Mouse (Mus musculus): Measurements from ENCODE around the gene Cox19. TPM values are rescaled to one million over a fixed set of nuclear protein-coding genes. Genes with fewer than 3 reads are reported as not detected.

The Cox19 gene
- polyA plus RNA-seq, 1 experiment from 2014 or later, result 61.6 TPM

DNA sequence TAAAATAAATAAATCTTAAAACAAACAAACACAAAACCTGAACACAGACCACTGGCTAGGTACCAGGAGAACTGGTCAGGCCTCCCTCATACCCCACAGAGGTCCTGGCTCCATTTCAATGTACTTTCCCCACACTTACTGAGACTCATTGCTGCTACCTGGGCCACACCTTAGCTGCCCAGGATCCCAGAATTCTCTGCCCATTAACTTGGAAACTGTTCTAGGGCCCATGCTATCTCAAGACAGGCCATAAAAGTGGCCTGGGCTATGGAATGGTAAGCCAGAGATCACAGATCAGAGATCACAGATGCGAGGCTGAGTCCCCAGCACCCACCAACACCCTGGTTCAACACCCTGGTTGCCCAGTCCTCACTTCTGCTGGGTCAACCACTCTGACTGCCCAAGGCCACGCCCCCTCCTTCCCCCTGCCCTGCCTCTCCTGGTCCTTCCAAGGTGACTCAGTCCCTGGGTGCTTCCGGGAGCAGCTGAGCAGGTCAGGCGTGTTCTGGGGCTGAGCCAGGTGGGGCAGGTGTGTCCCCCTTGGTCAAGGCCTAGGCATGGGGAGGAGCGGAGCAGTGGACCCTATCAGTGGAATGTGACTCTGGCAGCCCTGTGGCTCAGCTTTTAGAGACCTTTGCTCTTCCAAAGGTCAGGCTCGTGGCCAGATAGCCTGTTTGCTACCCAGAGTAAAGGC is 34.1 kb downstream of the Cox19 start:
- ATAC-seq (peak; percentile 87), DNase-seq (ENCODE audit: low spot score) (peak; percentile 72)
- no peaks in the 10 kb centered on the region for H3K27me3 ChIP-seq (replicated peaks; ENCODE audit: insufficient read depth, low read length)
- H3K9me3 ChIP-seq (ENCODE audit: low read length), result no peaks in the 10 kb centered on the region
- no peak for TF ChIP-seq EP300 (IDR thresholded peaks at IDR 0.05)
- no peak for TF ChIP-seq CTCF (IDR thresholded peaks at IDR 0.05)
- H3K4me1 ChIP-seq (ENCODE audit: insufficient read depth, low read depth, low read length), result no peaks in the 10 kb centered on the region
- H3K36me3 ChIP-seq (ENCODE audit: insufficient read depth, low read length), result no peaks in the 10 kb centered on the region
- no peak overlapping the region for H3K9ac ChIP-seq (replicated peaks; ENCODE audit: low read depth)
- 53% methylated on average over 6 of the region's 6 CpGs for WGBS
- H3K27ac ChIP-seq (ENCODE audit: low read length), result no peak overlapping the region
- H3K4me2 ChIP-seq (replicated peaks; ENCODE audit: low read depth, low read length), result no peak overlapping the region
- H3K4me3 ChIP-seq (ENCODE audit: low read depth, low read length), result no peak overlapping the region

DNA sequence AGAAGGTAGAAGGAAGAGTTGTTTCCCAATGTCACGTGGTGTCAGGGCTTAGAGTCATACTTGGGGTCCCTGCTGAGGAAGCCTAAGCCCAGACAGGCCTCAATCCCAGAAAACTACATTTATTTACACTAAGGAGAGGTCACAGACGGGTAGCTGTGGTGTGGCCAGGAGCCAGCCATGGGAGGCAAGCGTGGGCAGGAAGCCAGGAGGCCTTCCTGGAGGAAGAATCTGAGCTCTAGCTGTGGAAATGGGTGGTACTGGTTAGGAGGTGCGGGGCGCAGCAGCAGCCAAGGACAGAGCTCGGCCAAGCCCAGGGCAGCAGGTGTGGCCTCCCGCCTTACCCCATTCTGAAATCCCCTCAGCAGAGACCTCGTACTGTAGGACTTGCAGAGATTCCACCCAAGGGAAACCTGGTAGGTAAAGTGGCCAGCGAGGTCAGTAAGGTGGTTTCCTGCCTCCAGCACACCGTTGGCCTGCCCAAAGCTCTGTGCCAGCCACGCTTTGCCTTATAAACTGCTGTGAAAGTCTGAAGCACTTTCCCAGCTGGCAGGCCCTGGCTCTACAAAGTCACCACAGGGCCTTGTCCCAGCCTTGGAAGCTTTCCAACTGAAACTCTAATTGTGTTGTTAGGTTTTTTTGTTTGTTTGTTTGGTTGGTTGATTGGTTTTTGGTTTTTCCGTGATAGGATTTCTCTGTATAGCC is 36.1 kb downstream of the Cox19 start:
- H3K27me3 ChIP-seq (replicated peaks; ENCODE audit: insufficient read depth, low read length), result no peaks in the 10 kb centered on the region
- no peak overlapping the region for H3K4me2 ChIP-seq (replicated peaks; ENCODE audit: low read depth, low read length)
- H3K4me3 ChIP-seq (ENCODE audit: low read depth, low read length), result no peak overlapping the region
- no peak overlapping the region for H3K27ac ChIP-seq (ENCODE audit: low read length)
- no peaks in the 10 kb centered on the region for H3K4me1 ChIP-seq (ENCODE audit: insufficient read depth, low read depth, low read length)
- H3K9ac ChIP-seq (replicated peaks; ENCODE audit: low read depth), result no peak overlapping the region
- 72% methylated on average over 12 of the region's 12 CpGs for WGBS
- DNase-seq (ENCODE audit: low spot score), result no peak
- H3K9me3 ChIP-seq (ENCODE audit: low read length), result no peaks in the 10 kb centered on the region
- H3K36me3 ChIP-seq (ENCODE audit: insufficient read depth, low read length), result no peaks in the 10 kb centered on the region
- TF ChIP-seq EP300 (IDR thresholded peaks at IDR 0.05), result no peak
- no peak for TF ChIP-seq CTCF (IDR thresholded peaks at IDR 0.05)
- ATAC-seq, result no peak

DNA sequence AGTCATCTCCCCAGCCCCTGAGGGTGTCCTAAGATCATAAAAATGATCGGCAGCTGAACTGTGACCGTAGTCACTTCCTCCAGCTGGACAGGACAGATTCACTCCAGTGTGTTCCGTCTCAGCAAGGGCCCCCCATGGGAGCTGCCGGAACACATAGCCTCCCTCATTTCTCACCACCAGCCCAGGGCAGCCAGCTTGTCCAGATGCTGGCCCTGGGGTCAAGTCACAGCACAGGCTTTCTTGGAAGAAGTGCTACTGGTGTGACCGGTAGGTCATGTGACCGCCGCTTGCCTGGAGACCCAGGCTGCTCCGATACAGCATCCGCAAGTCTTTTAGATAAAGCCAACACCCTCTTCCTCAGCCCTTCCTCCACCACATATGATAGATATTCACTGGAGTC is 37.7 kb downstream of the Cox19 start:
- 78% methylated on average over 9 of the region's 9 CpGs for WGBS
- H3K27me3 ChIP-seq (replicated peaks; ENCODE audit: insufficient read depth, low read length), result no peaks in the 10 kb centered on the region
- no peak overlapping the region for H3K27ac ChIP-seq (ENCODE audit: low read length)
- TF ChIP-seq CTCF (IDR thresholded peaks at IDR 0.05) (no peak), EP300 (IDR thresholded peaks at IDR 0.05) (no peak)
- H3K9ac ChIP-seq (replicated peaks; ENCODE audit: low read depth), result no peak overlapping the region
- ATAC-seq, result no peak
- no peaks in the 10 kb centered on the region for H3K4me1 ChIP-seq (ENCODE audit: insufficient read depth, low read depth, low read length)
- no peak for DNase-seq (ENCODE audit: low spot score)
- H3K36me3 ChIP-seq (ENCODE audit: insufficient read depth, low read length), result no peaks in the 10 kb centered on the region
- H3K4me2 ChIP-seq (replicated peaks; ENCODE audit: low read depth, low read length), result no peak overlapping the region
- H3K4me3 ChIP-seq (ENCODE audit: low read depth, low read length), result no peak overlapping the region
- no peaks in the 10 kb centered on the region for H3K9me3 ChIP-seq (ENCODE audit: low read length)

DNA sequence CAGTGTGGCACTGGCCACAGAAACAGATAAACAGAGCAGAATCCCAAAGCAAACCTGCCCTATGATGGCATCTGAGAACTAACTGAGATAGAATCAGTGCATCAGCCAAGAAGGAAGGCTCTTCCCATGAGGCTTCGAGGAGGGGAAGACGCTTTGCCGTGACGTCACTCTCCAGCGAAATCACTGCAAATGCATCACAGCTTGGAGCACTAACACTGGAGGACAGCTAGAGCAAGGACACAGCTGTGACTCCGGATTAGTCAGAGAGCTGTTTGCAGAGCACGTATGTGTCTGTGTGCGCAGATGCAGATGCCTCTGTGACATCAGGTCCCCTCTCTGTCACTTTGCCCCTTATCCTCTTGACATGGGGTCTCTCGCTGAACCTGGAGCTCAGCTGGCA is 39.4 kb downstream of the Cox19 start:
- 82% methylated on average over 9 of the region's 9 CpGs for WGBS
- ATAC-seq, result no peak

DNA sequence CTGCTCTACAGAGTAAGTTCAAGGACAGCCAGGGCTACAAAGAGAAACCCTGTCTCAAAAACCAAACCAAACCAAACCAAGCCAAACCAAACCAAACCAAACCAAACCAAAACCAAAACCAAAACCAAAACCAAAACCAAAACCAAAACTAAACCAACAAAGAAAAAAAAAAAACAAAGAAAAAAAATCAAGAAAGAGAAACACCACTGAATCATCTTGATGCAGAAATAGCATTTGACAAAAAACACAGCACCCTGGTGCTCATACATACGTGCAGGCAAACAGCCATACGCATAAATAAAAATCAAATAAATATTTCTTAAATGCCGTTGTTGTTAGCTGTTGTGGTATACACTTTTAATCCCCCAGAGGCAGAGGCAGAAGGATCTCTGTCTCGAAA is 40.7 kb downstream of the Cox19 start:
- no peak for DNase-seq (ENCODE audit: low spot score)
- H3K4me1 ChIP-seq (ENCODE audit: insufficient read depth, low read depth, low read length), result no peaks in the 10 kb centered on the region
- no peaks in the 10 kb centered on the region for H3K36me3 ChIP-seq (ENCODE audit: insufficient read depth, low read length)
- no peaks in the 10 kb centered on the region for H3K27me3 ChIP-seq (replicated peaks; ENCODE audit: insufficient read depth, low read length)
- H3K4me3 ChIP-seq (ENCODE audit: low read depth, low read length), result no peak overlapping the region
- H3K9me3 ChIP-seq (ENCODE audit: low read length), result no peaks in the 10 kb centered on the region
- H3K9ac ChIP-seq (replicated peaks; ENCODE audit: low read depth), result no peak overlapping the region
- no peak overlapping the region for H3K27ac ChIP-seq (ENCODE audit: low read length)
- WGBS, result 84% methylated on average over 4 of the region's 4 CpGs
- ATAC-seq, result no peak
- TF ChIP-seq EP300 (IDR thresholded peaks at IDR 0.05) (no peak), CTCF (IDR thresholded peaks at IDR 0.05) (no peak)
- H3K4me2 ChIP-seq (replicated peaks; ENCODE audit: low read depth, low read length), result no peak overlapping the region

More for the DNA sequence above, 39.4 kb downstream of the Cox19 start:
- no peaks in the 10 kb centered on the region for H3K36me3 ChIP-seq (ENCODE audit: insufficient read depth, low read length)
- H3K4me2 ChIP-seq (replicated peaks; ENCODE audit: low read depth, low read length), result no peak overlapping the region
- no peak for DNase-seq (ENCODE audit: low spot score)
- H3K27me3 ChIP-seq (replicated peaks; ENCODE audit: insufficient read depth, low read length), result no peaks in the 10 kb centered on the region
- H3K9ac ChIP-seq (replicated peaks; ENCODE audit: low read depth), result no peak overlapping the region
- H3K27ac ChIP-seq (ENCODE audit: low read length), result no peak overlapping the region
- no peak overlapping the region for H3K4me3 ChIP-seq (ENCODE audit: low read depth, low read length)
- no peak for TF ChIP-seq CTCF (IDR thresholded peaks at IDR 0.05)
- no peak for TF ChIP-seq EP300 (IDR thresholded peaks at IDR 0.05)
- H3K4me1 ChIP-seq (ENCODE audit: insufficient read depth, low read depth, low read length), result no peaks in the 10 kb centered on the region
- no peaks in the 10 kb centered on the region for H3K9me3 ChIP-seq (ENCODE audit: low read length)

DNA sequence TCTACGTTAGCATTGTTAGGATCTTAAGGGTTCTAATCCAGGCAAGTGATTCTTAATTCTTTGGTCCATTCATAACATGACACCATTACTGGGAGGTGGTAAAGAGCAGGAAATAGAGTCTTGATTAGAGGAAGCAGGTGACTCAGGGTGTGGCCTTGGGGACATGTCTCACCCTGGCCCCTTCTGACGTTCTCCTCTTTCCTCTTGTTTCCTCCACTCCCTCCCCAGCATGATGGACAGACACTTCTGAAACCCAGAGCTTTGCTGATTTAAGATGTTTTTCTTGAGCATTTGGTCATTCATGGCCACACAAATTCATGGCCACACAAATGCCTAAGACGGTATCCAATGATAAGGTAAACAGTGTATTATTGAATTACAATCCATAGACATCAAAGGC is 41.3 kb downstream of the Cox19 start:
- 61% methylated on average over 3 of the region's 3 CpGs for WGBS
- no peaks in the 10 kb centered on the region for H3K27me3 ChIP-seq (replicated peaks; ENCODE audit: insufficient read depth, low read length)
- H3K4me2 ChIP-seq (replicated peaks; ENCODE audit: low read depth, low read length), result no peak overlapping the region
- H3K4me3 ChIP-seq (ENCODE audit: low read depth, low read length), result no peak overlapping the region
- H3K36me3 ChIP-seq (ENCODE audit: insufficient read depth, low read length), result no peaks in the 10 kb centered on the region
- no peak for ATAC-seq
- no peak overlapping the region for H3K27ac ChIP-seq (ENCODE audit: low read length)
- DNase-seq (ENCODE audit: low spot score), result no peak
- H3K9ac ChIP-seq (replicated peaks; ENCODE audit: low read depth), result no peak overlapping the region
- no peaks in the 10 kb centered on the region for H3K4me1 ChIP-seq (ENCODE audit: insufficient read depth, low read depth, low read length)
- TF ChIP-seq EP300 (IDR thresholded peaks at IDR 0.05) (no peak), CTCF (IDR thresholded peaks at IDR 0.05) (no peak)
- no peaks in the 10 kb centered on the region for H3K9me3 ChIP-seq (ENCODE audit: low read length)
